Mouse (Mus musculus) megakaryocyte, embryonic 14.5 days (primary cell): ENCODE measurements around the gene Ikzf2.

ENCODE experiments used
- FLI1 ChIP-seq: IDR thresholded peaks from 2 replicates; pipeline ENCODE4 v1.6.1; 2012; ENCODE audit warnings: low read length, inconsistent platforms, mixed read lengths
- GATA1 ChIP-seq: IDR thresholded peaks from 3 replicates; pipeline ENCODE4 v1.6.1; 2012; ENCODE audit warnings: mixed read lengths, low read length, inconsistent platforms, borderline replicate concordance

GRCm38 (mm10) chr1:69629513-69629912, 57.5 kb downstream of the Ikzf2 start:
- TF ChIP-seq GATA1 = no peak
- no peak for TF ChIP-seq FLI1
